Mouse (Mus musculus): ENCODE results near the gene Fgd3. TPM values are rescaled to one million over a fixed set of nuclear protein-coding genes. Genes with fewer than 3 reads are reported as not detected.

The Fgd3 gene
- total RNA-seq (2014; fragmentation: Nextera tagmentation) (6.6 and 7.0 TPM in 2 replicates), total RNA-seq (2017) (6.2 and 8.9 TPM in 2 replicates)

DNA sequence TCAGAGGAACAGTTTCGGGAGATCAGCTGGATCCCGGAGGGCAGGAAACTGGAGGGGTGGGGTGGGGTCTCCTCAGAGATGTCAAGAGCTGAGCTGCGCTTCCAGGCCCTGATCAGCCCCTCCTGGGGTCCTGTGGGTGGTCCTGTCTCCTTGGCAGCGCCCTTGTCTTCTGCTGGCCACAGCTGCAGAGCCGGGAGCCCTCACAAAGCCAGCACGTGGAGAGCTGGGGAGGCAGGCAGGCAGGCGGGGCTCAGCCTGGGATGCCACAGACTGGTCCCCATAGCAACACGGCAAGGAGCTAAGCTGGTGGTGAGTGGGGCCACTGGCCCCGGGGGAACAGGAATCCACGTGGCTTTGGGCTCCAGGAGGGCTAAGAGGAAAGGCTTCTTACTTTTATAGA lies at the start of gene Fgd3:
Gene Fgd3 (minus strand): TSS at position 272 of the 400 bp plus-strand sequence.
- peak; percentile 33; the same call in 1 of the 2 replicates for ATAC-seq (replicated peaks; ENCODE audit: poor library complexity, severe bottlenecking)

DNA sequence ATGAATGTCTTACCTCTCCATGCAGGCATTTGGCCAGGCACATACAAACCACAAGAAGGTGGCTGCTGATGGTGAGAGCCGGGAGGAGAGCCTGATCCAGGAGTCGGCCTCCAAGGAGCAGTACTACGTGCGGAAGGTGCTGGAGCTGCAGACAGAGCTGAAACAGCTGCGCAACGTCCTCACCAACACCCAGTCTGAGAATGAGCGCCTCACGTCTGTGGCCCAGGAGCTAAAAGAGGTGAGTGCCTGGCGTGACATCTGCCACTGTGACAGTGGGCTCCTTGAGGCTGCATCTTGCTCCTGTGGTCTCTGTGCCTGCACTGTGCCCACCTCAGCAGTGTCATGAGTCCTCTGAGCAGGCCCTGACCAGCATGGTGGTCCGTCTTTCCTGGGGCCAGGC lies 49.3 kb upstream of the Fgd3 start:
- ATAC-seq (replicated peaks; ENCODE audit: poor library complexity, severe bottlenecking), result no peak

DNA sequence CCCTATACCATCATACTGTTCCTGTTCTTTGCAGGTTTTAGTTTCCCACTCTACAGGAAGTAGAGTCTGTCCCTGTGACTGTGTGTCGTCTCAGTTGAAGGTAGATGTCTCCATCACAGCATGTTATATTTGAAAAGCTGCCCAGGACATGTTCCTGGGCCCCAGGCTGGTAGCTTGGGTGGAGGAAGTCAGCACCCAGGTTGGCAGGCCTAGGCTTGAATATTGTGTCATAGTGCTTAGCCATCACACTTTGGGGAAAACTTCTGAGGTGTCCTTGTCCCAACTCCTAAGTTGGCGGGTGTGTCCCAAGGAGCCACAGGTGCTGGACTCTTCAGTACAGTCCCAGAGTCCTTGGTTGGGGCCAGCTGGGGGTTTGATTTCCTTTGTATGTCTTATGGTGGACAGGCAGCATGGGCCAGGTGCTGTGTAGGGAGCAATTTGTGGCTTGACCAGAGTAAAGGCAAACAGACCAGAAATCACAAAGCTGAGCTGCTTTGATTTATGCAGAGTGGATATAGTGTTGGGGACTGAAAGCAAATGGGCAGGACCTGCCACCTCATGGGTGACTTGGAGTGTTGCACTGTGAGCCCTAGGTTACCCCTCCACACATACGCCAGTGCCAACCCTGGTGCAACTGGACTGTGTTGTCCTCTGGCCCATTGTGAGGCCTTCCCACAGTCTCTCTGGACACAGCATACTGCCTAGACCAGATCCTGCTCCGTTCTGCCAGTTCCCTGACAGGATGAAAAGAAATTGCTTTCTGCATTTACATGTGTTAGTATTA lies 47.7 kb upstream of the Fgd3 start:
- no peak for ATAC-seq (replicated peaks; ENCODE audit: poor library complexity, severe bottlenecking)

DNA sequence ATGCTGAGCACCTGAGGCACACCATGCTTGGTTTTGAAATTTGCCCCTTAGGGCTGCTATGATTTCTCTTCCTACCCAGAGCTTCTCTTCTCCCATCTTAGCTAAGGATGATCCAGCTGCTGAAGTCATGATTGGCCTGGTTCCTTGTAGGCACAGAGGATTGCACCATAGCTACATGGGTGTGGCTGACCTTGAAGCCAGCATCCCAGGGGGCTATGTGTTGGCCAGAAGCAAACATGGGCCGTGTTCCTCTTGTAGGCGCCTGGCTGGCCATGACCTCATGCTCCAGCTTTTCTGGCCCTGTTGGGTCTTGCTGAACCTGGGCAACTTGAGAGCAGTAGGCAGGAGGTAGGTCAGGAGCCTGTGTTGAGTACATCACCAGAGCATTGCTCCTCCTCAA lies 44.6 kb upstream of the Fgd3 start:
- ATAC-seq (replicated peaks; ENCODE audit: poor library complexity, severe bottlenecking), result peak; percentile 73

DNA sequence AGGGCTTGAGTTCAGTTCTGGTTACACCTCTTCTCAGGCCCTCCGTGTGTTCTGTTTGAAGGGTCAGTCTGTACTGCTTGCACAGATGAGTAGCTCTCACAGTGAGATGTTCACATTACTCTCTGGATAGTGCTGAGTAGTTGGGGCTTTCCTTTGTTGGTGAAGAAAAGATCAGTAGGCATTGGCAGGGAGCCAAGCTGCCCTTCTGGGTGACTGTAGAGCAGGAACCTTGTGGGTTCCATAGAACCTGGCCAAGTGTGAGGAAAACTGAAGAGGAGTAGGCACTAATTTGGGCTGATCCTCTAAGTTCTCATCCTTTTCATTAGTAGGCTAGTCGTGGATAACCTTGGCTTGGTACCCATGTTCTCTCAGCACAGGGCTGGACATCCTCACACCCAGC lies 42.7 kb upstream of the Fgd3 start:
- ATAC-seq (replicated peaks; ENCODE audit: poor library complexity, severe bottlenecking), result no peak

DNA sequence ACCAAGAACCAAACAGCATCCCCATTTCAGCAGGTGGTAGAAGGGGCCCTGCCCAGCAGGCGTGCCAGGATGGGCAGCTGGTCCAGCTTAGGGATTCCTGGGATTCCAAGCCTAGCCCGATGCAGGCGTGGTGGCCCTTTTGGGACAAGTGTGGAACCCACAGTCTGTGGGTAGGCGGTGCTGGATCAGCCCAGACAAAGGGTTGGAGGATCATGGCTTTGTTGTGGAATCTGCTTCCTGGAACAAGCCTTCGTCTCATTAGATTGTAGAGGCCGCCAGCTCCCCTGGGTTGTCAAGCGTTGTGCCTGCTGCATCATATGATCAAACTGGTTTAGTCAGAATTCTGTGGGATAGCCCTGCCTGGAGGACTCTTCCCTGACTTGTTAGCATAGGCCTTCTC lies 42.3 kb upstream of the Fgd3 start:
- no peak for ATAC-seq (replicated peaks; ENCODE audit: poor library complexity, severe bottlenecking)

DNA sequence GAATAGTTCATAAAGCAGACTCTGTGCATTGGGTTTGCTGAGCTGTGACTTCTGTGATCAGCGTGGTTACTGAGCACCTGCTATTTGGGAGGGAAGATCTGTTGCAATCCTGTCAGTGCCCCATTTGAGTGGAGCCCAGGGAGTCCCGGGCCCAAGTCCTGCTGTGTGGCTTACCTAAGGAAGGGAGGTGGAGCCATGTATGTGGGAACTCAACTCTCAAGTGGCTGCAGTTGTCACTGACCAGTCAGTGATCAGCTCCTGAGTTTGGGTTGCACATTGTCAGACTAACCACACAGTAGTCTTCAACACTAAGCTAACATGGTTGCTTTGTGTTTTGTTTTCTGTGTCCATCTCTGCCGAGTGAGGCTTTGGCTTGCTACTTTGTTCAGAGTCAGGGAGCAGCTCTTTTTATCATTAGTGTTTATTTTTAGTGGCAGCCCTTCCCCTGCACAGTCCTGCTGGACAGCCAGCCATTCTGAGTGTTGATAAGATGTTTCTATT lies 40.8 kb upstream of the Fgd3 start:
- ATAC-seq (replicated peaks; ENCODE audit: poor library complexity, severe bottlenecking), result peak; percentile 72

DNA sequence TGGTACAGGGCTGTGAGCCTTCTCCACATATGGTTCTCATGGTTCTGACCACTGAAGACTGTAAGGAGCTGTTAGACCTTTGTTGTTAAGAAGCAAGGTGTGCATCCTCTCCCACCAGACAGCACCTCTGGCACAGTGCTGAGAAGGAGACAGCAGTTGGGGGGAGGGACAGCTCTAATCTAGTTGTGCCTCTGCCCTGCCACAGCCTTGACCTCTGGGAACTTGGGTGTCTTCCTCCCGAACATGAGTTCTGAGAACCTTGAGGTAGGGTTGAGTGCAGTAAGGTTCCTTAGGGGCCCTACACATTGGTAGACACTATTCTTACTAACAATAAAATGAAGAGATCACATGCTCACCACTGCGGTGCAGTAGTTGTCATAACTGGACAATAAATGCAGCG lies 38.1 kb upstream of the Fgd3 start:
- no peak for ATAC-seq (replicated peaks; ENCODE audit: poor library complexity, severe bottlenecking)

DNA sequence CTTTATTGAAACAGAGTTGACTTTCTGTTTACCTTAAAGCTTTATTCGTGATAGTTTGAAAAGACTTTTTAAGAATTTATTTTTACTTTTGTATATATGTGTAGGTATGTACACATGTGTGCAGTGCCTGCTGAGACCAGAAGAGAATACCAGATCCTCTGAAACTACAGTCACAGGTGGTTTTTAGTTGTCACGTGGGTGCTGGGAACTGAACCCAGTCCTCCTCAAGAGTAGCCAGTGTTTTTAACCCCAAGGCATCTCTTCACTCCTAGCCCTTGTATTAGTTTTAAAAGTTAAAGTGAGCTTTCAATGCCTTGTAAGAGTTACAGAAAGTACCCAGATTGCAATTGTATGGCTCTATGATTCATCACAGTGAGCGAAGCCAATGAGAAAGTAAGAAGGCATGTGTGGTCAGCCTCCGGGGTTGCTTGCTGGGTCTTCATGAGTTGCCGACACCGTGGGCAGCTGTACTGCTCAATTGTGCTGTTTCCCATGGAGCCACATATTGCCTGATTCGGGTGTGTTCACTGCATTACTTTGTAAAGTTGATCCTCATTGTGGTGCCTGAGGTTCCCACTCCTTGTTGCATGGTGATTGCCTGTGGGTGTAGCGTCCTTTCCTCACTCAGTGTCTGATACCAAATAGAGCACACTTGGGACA lies 37.4 kb upstream of the Fgd3 start:
- ATAC-seq (replicated peaks; ENCODE audit: poor library complexity, severe bottlenecking), result no peak

DNA sequence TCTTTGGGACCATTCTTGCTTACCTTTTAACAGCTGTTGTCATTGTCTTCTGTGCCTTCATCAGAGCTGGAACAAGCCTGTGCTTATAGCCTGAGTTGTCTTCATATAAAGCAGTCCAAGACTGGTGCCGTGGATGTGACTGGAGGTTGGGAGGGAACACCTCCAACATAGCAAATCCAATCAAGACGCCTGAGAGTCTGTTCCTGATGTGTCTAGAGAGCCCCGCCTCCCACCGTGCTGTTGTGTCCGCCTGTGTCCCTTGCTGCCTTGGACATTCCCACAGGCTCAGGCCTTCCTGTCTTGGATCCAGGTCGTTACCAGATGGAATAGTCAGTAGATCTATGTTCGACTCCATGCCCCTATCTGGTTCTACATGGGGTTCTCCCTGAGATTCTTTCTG lies 36.0 kb upstream of the Fgd3 start:
- no peak for ATAC-seq (replicated peaks; ENCODE audit: poor library complexity, severe bottlenecking)

DNA sequence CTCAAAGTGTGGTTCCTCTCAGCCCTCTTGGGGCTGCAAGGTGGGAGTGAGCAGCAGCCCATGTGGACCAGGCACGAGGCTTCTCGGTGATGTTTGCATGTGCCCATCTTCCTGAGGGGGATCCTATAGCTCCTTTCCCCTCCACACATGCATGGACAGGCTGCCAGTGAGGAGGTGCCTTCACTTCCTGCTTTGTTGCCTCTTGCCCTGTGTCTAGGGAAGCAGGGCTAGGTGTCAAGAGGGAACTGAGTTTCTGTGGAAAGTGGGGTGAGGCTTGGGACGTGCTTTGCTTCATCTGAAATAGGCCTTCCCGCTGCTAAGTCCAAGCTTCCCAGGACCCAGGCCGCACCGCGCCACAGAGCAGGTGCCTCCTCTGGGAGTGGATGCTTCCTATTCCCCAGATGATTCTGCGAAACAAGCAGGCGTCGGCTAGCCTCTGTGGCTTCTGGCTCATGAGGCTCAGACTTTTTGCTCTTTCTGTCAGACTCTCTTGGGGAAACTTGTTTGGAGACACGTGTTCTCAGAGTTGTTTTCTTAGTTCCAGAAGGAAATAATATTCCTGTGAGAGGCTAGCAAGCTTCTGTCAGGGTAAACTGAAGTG lies 35.5 kb upstream of the Fgd3 start:
- ATAC-seq (replicated peaks; ENCODE audit: poor library complexity, severe bottlenecking), result peak; percentile 52

DNA sequence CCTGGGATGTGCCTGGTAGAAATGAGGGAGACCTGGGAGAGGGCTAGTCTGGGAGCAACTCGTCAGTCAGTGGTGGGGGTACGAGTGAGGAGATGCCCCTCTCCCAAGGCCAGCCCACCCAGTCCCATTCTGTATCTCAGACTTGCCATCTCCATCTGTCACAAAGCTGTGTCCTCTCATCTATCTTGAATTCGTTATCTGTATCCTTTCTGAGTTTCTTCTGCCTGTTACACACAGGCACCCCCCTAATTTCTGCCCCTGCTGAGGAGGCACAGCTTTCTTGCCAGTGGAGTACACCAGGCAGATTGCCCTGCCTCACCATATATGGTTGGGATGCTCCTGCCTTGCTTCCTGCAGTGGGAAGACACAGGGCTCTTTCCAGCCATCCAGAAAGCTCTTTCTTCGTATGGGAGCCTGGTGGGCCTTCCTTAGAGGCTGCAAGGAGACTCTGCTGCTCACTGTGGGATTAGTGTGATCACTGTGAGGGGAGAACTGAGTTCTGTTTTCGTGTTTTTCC lies 33.9 kb upstream of the Fgd3 start:
- no peak for ATAC-seq (replicated peaks; ENCODE audit: poor library complexity, severe bottlenecking)

DNA sequence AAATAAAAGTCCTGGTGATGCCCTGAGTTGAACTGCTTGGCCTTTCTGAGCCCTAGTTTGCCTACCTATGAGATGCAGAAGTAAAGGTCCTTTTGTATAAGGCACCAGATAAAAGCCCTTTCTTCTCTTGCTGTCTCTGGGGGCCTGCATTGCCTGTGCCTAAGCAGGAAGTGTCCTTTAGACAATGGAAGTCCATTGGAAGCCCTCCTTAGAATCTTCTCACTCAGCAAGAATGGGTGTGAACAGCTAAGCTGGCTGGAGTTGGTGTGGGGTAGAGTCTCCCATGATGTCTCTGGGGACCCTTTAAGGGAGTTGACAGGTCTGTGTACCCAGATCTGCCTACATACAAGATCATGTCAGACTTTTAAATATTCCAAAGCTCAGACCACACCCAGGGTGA lies 33.3 kb upstream of the Fgd3 start:
- no peak for ATAC-seq (replicated peaks; ENCODE audit: poor library complexity, severe bottlenecking)

DNA sequence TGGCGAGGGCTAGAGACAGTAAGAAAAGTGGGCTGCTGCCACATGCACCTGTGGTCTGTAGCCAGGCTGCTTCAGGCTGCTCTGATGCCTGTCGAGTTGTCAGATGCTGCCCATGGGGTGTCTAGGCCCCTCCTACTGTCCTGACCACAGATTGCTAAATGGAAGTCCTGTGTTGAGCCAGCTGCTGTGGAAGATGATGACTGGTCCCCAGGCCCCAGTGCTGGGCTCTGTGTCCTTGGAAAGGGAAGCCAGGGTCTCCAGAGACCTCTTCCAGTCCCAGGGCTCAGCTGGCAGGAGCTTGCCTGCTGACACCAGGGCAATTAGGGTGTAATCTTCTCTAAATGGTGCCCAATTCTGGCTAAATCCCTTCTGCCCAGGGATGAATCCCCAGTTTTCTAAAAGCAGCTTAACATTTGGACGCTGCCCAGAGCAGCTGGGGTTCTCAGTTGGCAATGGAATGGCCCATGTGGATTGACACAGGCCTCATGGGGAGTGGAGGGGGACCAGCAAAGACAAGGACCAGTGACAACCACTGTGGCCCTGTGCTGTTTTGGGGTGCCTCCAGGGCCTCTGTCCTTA lies 32.6 kb upstream of the Fgd3 start:
- ATAC-seq (replicated peaks; ENCODE audit: poor library complexity, severe bottlenecking), result peak; percentile 91

DNA sequence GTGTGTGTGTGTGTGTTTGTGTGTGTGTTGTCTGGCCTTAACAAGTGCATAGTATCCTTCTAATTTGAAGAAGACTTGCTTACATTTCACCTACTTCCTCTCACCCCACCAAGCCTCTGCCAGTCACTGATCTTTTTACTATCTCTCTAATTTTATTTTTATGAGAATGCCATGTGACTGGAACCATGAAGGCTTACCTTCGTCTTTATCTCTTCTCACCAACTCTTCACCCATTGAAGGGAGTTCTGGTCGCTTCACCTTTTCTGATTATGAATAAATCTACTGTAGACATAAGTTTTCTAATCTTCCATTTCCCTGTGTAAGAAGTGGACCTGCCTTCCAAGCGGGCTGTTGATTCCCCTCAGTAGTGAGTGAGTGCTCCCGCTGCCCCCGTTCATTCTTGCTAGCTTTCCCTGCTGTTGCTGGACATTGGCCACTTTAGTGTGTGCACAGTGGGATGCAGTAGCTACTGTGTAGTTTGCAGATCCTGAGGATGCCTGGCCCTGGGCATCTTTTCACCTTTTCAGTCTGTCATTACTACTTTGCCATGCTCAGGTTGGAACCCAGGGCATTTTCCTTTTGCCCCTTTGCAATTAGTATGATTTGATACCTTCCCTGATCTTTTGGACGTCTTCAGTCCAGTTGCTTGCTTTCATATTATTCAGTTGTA lies 29.9 kb upstream of the Fgd3 start:
- no peak for ATAC-seq (replicated peaks; ENCODE audit: poor library complexity, severe bottlenecking)

DNA sequence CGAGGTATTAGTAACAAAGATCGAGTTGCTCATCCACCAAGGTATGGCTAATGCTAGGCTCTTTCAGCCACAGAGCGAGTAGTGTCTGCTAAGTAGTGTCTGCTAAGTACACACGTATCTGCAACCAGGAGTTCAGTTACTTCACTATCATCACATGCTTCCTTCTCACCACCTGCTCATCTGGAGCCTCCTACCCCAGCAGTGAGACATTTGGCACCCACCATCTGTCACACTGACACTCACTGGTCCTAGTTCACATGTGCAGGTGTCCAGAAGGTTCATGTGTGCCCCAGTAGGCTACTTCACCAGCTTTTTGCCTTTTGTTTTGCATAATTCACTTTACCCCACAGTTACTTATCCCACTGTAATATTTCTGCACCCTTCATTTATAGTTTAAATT lies 29.2 kb upstream of the Fgd3 start:
- ATAC-seq (replicated peaks; ENCODE audit: poor library complexity, severe bottlenecking), result no peak

DNA sequence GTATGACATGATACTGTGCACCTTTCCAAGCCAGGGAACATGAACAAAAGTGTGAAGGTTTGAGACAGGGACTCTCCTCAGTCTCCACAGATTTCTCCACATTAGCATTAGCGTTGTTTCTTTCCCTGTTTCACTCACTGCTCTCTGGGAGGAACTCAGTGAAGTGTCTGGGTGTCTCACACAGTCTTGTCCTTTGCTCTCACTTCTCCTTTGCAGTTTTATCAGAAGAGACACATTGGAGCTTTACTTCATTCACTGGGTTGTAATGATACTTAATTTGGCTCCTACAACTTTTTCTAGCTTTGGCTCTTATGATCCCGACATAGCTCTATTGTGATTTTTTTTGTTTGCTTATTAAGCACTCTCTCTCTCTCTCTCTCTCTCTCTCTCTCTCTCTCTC lies 28.4 kb upstream of the Fgd3 start:
- peak; percentile 53 for ATAC-seq (replicated peaks; ENCODE audit: poor library complexity, severe bottlenecking)

DNA sequence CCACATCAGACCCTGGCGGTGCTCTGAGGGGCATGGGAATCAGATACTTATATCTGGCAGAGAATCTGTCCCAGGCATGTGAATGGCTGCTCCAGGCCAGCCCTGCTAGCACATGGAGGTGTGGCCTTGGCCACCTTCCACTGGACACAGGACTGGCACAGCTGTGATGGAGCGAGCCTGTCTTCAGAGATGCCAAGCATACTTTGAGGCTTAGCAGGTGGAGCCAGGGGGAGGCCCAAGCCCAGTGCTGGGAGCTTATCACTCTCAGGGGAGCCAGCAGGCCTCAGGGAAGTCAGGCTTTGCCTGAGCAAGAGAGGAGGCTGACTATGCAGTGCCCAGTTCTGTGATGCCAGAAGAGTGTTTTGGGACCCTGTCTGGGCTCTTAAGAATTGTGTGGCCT lies 25.4 kb upstream of the Fgd3 start:
- no peak for ATAC-seq (replicated peaks; ENCODE audit: poor library complexity, severe bottlenecking)

DNA sequence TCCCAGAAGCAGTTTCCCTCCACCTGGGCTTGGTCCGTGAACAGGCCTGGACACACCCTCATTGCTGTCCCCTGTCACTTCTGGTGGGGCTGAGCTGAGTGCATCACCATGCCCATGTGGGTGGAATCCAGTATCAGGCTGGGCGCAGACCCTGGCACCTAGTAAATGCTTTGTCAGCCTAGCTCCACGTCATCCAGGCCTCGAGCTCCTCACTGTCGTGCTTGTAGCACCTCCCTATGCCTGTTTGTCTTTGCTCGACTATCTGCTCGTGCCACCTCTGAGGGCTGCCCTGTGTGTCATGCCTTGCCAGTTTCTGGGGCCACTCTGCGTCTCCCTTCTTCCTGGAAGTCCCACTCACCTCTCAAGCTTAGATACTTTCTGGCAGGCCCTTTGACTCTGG lies 24.5 kb upstream of the Fgd3 start:
- no peak for ATAC-seq (replicated peaks; ENCODE audit: poor library complexity, severe bottlenecking)

DNA sequence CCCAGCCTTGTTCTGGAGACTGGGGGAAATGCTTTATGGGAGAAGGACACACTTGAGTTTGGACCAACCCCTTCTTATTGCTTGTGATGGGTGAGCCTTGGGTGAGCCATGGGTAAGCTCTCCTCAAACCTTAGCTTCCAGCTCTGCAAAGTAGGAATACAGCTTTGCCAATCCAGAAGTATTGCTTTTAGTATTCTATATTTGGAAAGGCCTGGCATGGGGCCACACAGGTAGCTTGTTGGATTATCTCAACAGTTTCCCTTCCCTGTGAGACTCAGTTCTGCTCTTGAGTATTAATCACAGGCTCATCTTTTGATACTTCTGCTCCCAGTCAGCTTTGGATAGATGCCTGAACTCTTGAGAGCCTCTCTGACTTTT lies 22.6 kb upstream of the Fgd3 start:
- ATAC-seq (replicated peaks; ENCODE audit: poor library complexity, severe bottlenecking), result no peak
